Mouse (Mus musculus) liver (tissue): ENCODE results near the gene Pth.

ENCODE experiments used
- DNase-seq: peaks from one replicate; pipeline ENCODE4 v3.0.0-alpha.2; 2020; ENCODE audit warnings: mixed read lengths

The Pth gene

DNA sequence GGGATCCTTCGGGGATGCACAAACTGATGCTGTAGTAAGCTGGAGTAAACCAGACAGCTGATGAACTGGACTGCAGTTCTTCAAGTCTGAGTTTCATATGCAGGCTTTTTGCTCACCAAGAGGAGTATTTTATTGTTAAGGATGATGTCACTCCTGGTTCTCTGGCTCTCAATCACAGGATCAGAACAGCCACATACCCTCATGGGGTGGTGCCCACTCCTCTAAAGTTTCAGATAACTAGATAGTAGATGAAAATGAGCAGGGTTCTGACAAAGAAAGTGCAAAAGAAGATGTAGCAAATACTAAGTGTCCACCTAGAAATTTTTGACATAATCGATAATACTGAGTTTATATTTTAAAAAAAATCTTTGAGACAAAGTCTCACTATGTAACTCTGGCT, at the start of gene Pth:
Gene Pth (minus strand): TSS at position 101 of the 400 bp plus-strand sequence.
- no peak for DNase-seq

DNA sequence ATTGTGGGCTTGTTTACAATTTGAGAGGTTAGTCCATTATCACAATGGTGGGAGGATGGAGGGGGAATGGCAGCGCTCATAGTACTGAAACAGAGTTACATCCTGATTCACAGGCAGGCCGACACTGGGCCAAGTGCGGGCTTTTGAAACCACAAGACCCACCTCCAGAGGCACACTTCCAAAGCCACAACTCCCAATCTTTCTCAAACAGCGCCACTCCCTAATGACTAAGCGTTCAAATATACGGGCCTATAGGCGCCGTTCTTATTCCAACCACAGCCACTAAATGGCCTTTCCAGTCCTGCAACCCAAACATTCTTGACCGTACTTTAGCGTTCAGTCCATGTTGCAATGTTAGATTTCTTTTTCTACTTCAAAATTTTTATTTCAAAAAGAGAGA, 47.9 kb upstream of the Pth start:
- no peak for DNase-seq

GRCm38 (mm10) chr7:113434286-113434685, 45.9 kb upstream of the Pth start:
- peak; percentile 44 for DNase-seq

DNA sequence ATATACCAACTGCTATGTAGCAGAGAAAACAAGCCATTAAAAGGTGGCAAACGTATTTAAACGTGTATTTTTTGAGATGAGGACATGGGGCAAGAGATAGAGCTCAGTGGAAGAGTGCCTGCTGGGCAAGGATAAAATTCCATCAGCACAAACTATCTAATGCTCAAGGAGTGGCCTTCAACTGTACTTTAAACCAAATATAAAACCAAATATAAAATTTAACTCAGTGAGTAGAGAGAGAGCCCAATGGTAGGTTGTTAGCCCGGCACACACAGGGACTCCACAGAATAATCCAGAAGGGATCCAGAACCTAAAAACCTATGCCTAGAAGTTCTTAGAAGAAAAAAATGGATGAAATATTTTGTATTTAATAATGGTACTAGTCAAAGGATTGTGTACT, 45.1 kb upstream of the Pth start:
- DNase-seq: no peak

- no peak for DNase-seq
Measured at GRCm38 (mm10) chr7:113432891-113433290, 44.5 kb upstream of the Pth start.

- no peak for DNase-seq
Measured at GRCm38 (mm10) chr7:113420771-113421170, 32.4 kb upstream of the Pth start.

DNA sequence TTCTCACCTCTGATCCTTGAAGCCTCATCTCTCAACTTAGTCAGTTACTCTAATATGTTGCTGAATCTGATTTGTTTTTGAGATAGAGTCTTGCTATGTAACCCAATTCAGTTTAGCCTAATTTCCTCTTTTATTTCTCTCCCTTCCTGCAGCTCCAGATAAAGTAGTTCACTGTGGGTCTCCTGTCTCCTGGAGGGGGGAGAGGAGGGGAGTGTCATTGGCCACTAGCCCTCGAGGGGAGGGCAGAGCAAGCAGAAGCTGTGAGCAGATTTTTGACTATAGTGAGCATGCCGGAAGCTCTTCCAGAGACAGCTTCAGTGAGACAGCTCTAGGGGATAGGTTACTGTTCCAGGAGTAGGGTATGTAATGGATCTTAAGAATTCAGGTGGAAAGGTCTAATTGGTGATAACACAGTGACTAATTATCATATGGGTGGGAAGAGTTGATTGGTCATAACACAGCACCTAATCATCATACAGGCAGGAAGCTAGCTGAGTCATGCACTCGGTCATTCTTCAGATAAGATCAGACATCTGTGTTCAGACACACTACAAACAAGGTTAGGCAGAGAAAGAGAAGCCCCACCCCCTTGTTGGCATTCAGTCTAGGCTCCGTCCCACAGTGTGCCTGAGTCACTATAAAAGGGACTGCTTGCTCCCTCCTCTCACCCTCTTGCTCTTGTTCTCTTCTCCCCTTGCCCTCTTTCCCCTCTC, 30.9 kb upstream of the Pth start:
- peak; percentile 41 for DNase-seq

DNA sequence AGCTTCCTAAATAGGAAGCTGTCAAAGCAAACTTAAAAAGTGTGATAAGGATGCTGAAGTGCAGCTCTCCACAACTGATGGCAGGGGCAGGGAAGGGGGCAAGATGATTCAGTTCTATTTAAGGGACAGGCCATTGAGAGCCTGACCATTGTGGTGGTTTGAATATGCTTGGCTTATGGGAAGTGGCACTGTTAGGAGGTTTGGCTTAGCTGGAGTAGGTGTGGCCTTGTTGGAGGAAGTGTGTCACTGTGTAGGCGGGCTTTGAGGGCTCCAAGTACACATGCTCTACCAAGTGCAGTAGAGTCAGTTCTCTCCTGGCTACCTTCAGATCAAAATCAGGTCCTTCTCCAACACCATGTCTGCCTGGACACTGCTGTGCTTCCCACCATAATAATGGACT, 28.2 kb upstream of the Pth start:
- no peak for DNase-seq

DNA sequence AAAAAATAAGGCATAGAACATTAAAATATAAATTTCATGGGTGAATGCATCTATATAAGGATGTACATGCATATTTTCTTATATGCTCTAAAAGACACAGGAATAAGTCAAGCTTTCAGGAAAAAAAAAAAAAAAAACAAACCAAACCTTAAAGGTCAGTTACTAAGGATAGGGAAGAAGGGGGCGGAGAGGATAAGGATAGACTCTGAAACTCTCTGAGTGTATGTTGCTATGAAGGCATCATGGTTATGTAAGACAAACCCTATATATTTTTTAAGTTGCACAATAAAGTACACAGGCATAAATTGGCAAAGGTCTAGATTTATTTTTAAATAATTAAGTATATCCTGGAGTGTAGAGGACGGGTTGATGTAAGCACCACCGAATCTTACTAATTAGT, 26.9 kb upstream of the Pth start:
- no peak for DNase-seq

- DNase-seq: no peak
Measured at GRCm38 (mm10) chr7:113408712-113409111, 20.3 kb upstream of the Pth start.

DNA sequence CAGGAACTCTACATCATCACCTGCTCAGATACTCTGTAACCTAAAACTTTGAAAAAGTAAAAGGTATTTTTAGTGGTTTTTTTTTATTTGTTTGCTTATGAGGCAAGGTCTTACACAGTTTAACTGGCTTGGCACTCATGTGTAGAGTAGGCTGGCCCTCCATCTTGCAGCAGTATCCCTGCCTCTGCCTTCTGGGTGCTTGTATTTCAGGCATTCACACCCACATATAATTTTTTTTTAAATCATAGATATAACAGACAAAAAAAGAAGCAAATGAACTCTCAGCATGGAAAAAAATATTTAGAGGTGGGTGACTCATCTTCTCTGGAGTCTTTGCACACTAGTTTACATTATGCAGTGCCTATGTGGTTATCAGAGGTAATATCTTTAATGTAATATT, 9.7 kb upstream of the Pth start:
- no peak for DNase-seq

DNA sequence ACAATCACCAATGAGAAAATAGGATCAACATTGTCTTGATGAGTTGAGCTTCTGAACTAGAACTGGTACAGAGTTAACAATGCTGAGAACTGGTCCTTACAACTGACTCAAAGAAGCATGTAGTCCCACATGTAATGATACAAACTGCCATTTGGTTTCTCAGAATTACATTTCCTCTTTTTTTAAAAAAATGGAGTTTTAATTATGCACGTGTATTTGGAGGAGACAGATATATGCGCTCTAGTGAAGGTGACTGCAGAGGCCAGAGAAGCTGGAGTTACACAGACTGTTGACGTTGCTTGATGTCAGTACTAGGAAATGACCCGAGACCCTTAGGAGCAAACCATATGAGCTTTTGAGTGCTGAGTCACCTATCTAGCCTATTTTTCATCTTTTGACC, 8.3 kb upstream of the Pth start:
- no peak for DNase-seq

GRCm38 (mm10) chr7:113391619-113392018, 3.2 kb upstream of the Pth start:
- DNase-seq: no peak

GRCm38 (mm10) chr7:113377875-113378658, 10.3 kb downstream of the Pth start:
- peak; percentile 83 for DNase-seq

DNA sequence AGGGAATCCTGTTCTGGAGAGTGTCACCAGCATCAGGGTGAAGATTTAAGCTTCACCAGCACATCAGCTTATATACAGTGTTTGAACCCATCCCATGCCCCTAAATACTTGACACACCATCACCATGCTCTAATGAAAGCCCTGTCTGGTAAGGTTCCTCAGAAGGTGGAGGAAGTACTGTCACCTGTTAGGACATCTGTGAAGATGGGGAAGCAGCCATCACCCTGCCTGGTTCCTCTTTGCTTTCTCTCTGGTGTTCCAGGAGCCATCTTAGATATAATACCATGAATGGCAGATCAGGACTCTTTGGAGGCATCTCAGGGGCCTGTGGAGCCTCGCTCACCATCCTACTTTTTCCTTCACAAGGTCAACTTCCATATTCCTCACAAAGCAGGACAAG, 15.7 kb downstream of the Pth start:
- no peak for DNase-seq

GRCm38 (mm10) chr7:113369620-113370340, 18.6 kb downstream of the Pth start:
- peak; percentile 85 for DNase-seq

- peak; percentile 99 for DNase-seq
Measured at GRCm38 (mm10) chr7:113368746-113369619, 19.4 kb downstream of the Pth start, which contains the start of gene Btbd10. TSS of gene Btbd10 (minus strand) at chr7:113369392.

DNA sequence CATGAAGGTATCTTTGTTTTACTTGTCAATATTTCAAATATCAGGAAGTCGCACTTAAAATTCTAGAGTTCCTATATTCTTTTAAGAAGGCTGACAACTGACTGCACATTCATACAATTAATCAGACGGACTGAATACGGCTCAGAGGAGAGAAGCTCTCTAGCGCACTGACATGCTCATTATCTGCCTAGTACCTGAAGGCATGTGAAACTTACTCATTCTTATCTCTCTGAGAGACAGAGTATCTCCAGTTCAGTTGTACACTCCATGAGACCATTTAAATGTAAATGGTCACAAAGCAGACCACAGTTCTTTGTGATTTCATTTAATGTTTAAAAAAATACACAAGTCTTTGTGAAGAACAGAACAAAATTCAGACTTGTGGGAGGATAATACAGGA, 20.9 kb downstream of the Pth start:
- DNase-seq: peak; percentile 19

- no peak for DNase-seq
Measured at GRCm38 (mm10) chr7:113349089-113349488, 39.3 kb downstream of the Pth start.

GRCm38 (mm10) chr7:113347694-113348093, 40.7 kb downstream of the Pth start:
- DNase-seq: no peak

DNA sequence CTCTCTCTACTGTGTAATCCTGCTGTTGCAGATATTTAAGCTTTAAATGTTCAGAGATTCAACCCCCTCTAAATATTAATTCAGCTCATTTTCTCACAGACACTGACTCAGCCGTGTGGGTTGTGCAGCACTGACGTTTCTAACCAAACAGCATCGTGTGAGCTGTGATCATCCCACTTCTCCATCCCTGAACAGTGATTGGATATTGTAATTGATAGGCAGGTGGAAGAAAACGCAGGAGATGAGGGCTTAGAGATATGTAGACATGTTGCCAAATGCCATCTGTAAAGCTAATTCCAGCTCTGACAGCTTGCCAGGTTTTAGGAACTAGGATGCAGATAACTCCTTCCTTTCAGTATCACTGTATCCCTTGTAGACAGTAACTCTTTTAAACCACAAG, 41.1 kb downstream of the Pth start:
- no peak for DNase-seq
